Mouse (Mus musculus) kidney, adult 18-20 months (tissue): ENCODE measurements around the gene Prm3.

Experiments used
- DNase-seq: peaks from one replicate; pipeline ENCODE4 v3.0.0; 2021

The Prm3 gene

GRCm38 (mm10) chr16:10796034-10796433 is 5.3 kb upstream of the Prm3 start, which contains the start of gene Prm2:
Gene Prm2, minus strand, starts transcription at chr16:10796134.
- no peak for DNase-seq

GRCm38 (mm10) chr16:10788866-10789265 is 1.8 kb downstream of the Prm3 start:
- no peak for DNase-seq

GRCm38 (mm10) chr16:10788271-10788670 is 2.4 kb downstream of the Prm3 start, which contains the start of gene Tnp2:
Gene Tnp2, minus strand, starts transcription at chr16:10788660.
- DNase-seq, result no peak

- no peak for DNase-seq
Observed at GRCm38 (mm10) chr16:10787548-10788058, 3.1 kb downstream of the Prm3 start.

- no peak for DNase-seq
Observed at GRCm38 (mm10) chr16:10786782-10787547, 3.7 kb downstream of the Prm3 start.

- peak; percentile 81 for DNase-seq
Observed at GRCm38 (mm10) chr16:10786288-10786687, 4.4 kb downstream of the Prm3 start.

- peak; percentile 88 for DNase-seq
Observed at GRCm38 (mm10) chr16:10785371-10786231, 5.1 kb downstream of the Prm3 start, which contains the start of gene Socs1. Gene Socs1, minus strand, starts transcription at chr16:10785536.

- DNase-seq, result peak; percentile 90
Observed at GRCm38 (mm10) chr16:10784793-10785370, 5.8 kb downstream of the Prm3 start.

GRCm38 (mm10) chr16:10783883-10784792 is 6.6 kb downstream of the Prm3 start:
- peak; percentile 47 for DNase-seq

GRCm38 (mm10) chr16:10783451-10783850 is 7.3 kb downstream of the Prm3 start:
- DNase-seq, result no peak

GRCm38 (mm10) chr16:10783152-10783434 is 7.6 kb downstream of the Prm3 start:
- DNase-seq, result no peak

- DNase-seq, result peak; percentile 24
Observed at GRCm38 (mm10) chr16:10782377-10783151, 8.2 kb downstream of the Prm3 start.

- DNase-seq, result no peak
Observed at GRCm38 (mm10) chr16:10781862-10782371, 8.8 kb downstream of the Prm3 start.

GRCm38 (mm10) chr16:10780631-10781120 is 10.0 kb downstream of the Prm3 start:
- DNase-seq, result no peak

GRCm38 (mm10) chr16:10777579-10778160 is 13.0 kb downstream of the Prm3 start:
- no peak for DNase-seq

GRCm38 (mm10) chr16:10776322-10776721 is 14.4 kb downstream of the Prm3 start:
- DNase-seq, result no peak

- no peak for DNase-seq
Observed at GRCm38 (mm10) chr16:10774726-10775125, 16.0 kb downstream of the Prm3 start.

- no peak for DNase-seq
Observed at GRCm38 (mm10) chr16:10773543-10773942, 17.2 kb downstream of the Prm3 start.

GRCm38 (mm10) chr16:10771769-10772510 is 18.8 kb downstream of the Prm3 start:
- no peak for DNase-seq
